Mouse (Mus musculus) heart, adult 8-10 months (tissue): ENCODE data around the gene Figla. TPM values are rescaled to one million over a fixed set of nuclear protein-coding genes. Genes with fewer than 3 reads are reported as not detected.
"Not testable (repeated sequence)": the region's sequence is repeated elsewhere in the genome, so short reads cannot be mapped to it uniquely, and the experiment has no call there.

ENCODE experiments used
- DNase-seq: peaks from one replicate; pipeline ENCODE4 v3.0.0; 2022; ENCODE audit warnings: low spot score
- total RNA-seq, 4 experiments: library from RNA; stranded (reverse); gene quantifications; 2 replicates each; pipeline ENCODE4 v1.2.4; 2022

The Figla gene
- total RNA-seq, result not detected

GRCm38 (mm10) chr6:86015871-86016270, at the start of gene Figla:
TSS of gene Figla (plus strand) at chr6:86016171.
- DNase-seq, result no peak

- no peak for DNase-seq
Observed at GRCm38 (mm10) chr6:85966686-85967085, 49.3 kb upstream of the Figla start.

GRCm38 (mm10) chr6:85969889-85970288, 46.1 kb upstream of the Figla start:
- DNase-seq, result no peak

- DNase-seq, result no peak
Observed at GRCm38 (mm10) chr6:85972699-85973098, 43.3 kb upstream of the Figla start.

GRCm38 (mm10) chr6:85973336-85973735, 42.6 kb upstream of the Figla start:
- no peak for DNase-seq

- no peak for DNase-seq
Observed at GRCm38 (mm10) chr6:85974941-85975617, 40.9 kb upstream of the Figla start.

- DNase-seq, result no peak
Observed at GRCm38 (mm10) chr6:85975761-85976160, 40.2 kb upstream of the Figla start.

GRCm38 (mm10) chr6:85976242-85976641, 39.7 kb upstream of the Figla start:
- DNase-seq, result no peak

GRCm38 (mm10) chr6:85978736-85979135, 37.2 kb upstream of the Figla start:
- not testable (repeated sequence) for DNase-seq

- DNase-seq, result no peak
Observed at GRCm38 (mm10) chr6:85984351-85984750, 31.6 kb upstream of the Figla start.

GRCm38 (mm10) chr6:85989570-85989969, 26.4 kb upstream of the Figla start:
- DNase-seq, result not testable (repeated sequence)

- DNase-seq, result not testable (repeated sequence)
Observed at GRCm38 (mm10) chr6:85990774-85991173, 25.2 kb upstream of the Figla start.

- no peak for DNase-seq
Observed at GRCm38 (mm10) chr6:86003405-86003925, 12.5 kb upstream of the Figla start.

GRCm38 (mm10) chr6:86004271-86005148, 11.5 kb upstream of the Figla start:
- DNase-seq, result peak; percentile 58

GRCm38 (mm10) chr6:86009980-86010379, 6.0 kb upstream of the Figla start:
- DNase-seq, result peak; percentile 17

- DNase-seq, result not testable (repeated sequence)
Observed at GRCm38 (mm10) chr6:86014812-86015211, 1.2 kb upstream of the Figla start.

- no peak for DNase-seq
Observed at GRCm38 (mm10) chr6:86016793-86017350, 901 bp downstream of the Figla start.

GRCm38 (mm10) chr6:86019415-86020237, 3.7 kb downstream of the Figla start:
- DNase-seq, result no peak

GRCm38 (mm10) chr6:86020948-86021347, 5.0 kb downstream of the Figla start:
- peak; percentile 7 for DNase-seq

- DNase-seq, result no peak
Observed at GRCm38 (mm10) chr6:86026632-86027292, 10.8 kb downstream of the Figla start.

- DNase-seq, result no peak
Observed at GRCm38 (mm10) chr6:86028150-86028549, 12.2 kb downstream of the Figla start.
